Mouse (Mus musculus): ENCODE measurements at regions not wholly inside any gene's neighbourhood (a gene's known extent, or its start where the extent isn't known, plus 50 kb on each side); places are given as distances from the start of the nearest gene placed in this dataset.

- DNase-seq (ENCODE audit: low spot score) = peak; percentile 93
These were observed 161.1 kb downstream of the March11 start for GRCm38 (mm10) chr15:26469901-26470383.

GRCm38 (mm10) chr15:26487378-26487777 is 178.5 kb downstream of the March11 start:
- DNase-seq (ENCODE audit: low spot score) = no peak
